Mouse (Mus musculus) liver, adult 2 months (tissue): ENCODE measurements around the gene Myo15.

Source experiments
- CTCF ChIP-seq: fragments of 200-500 bp; IDR thresholded peaks from 2 replicates; pipeline ENCODE4 v1.5.1; 2011; ENCODE audit warnings: low read depth, low read length, control low read depth
- POLR2A ChIP-seq: fragments of 200-500 bp; IDR thresholded peaks from 2 replicates; pipeline ENCODE4 v1.6.1; 2011; ENCODE audit warnings: low read length, control low read depth; ENCODE audit not compliant: insufficient read depth; ENCODE audit errors: extremely low read depth

GRCm38 (mm10) chr11:60454745-60455087 lies 14.4 kb upstream of the Myo15 start:
- TF ChIP-seq CTCF (no peak), POLR2A (no peak)
